Mouse (Mus musculus) central nervous system, embryonic 18 days (tissue): Measurements from ENCODE around the gene Ppp1r14b. TPM values are rescaled to one million over a fixed set of nuclear protein-coding genes. Genes with fewer than 3 reads are reported as not detected.

ENCODE experiments used
- polyA plus RNA-seq: library from polyadenylated mRNA; depleted of rRNA; stranded (reverse); fragments of >200 nt; gene quantifications from 2 replicates; pipeline ENCODE4 v1.2.3, GENCODE M21; 2012; rRNA removed

The Ppp1r14b gene
- 335 and 363 TPM in 2 replicates for polyA plus RNA-seq

GRCm38 (mm10) chr19:6974211-6975205, at the start of gene Ppp1r14b:
Ppp1r14b (plus strand) TSS chr19:6974968.

GRCm38 (mm10) chr19:6925307-6925573, 49.5 kb upstream of the Ppp1r14b start, which contains the start of gene Catsperz:
Catsperz (minus strand) TSS chr19:6925380.

GRCm38 (mm10) chr19:6934195-6934977, 40.4 kb upstream of the Ppp1r14b start, which contains the start of gene Kcnk4:
Kcnk4 (minus strand) TSS chr19:6934515.

GRCm38 (mm10) chr19:6941372-6942248, 33.2 kb upstream of the Ppp1r14b start, which contains the start of gene Bad:
Bad (plus strand) TSS chr19:6941861.

GRCm38 (mm10) chr19:6942249-6942691, 32.5 kb upstream of the Ppp1r14b start, which contains the start of gene Gpr137:
Gpr137 (minus strand) TSS chr19:6942480.

GRCm38 (mm10) chr19:6975537-6976521, 1.1 kb downstream of the Ppp1r14b start, which contains the start of gene Plcb3:
Plcb3 (minus strand) TSS chr19:6976470.

GRCm38 (mm10) chr19:6980381-6981093, 5.8 kb downstream of the Ppp1r14b start, which contains the start of gene Fkbp2:
Fkbp2 (minus strand) TSS chr19:6980501.

GRCm38 (mm10) chr19:6987061-6987903, 12.5 kb downstream of the Ppp1r14b start, which contains the start of gene Vegfb:
Vegfb (minus strand) TSS chr19:6987651.

GRCm38 (mm10) chr19:6992011-6992858, 17.5 kb downstream of the Ppp1r14b start, which contains the start of gene Dnajc4:
Dnajc4 (minus strand) TSS chr19:6992572.

GRCm38 (mm10) chr19:6996006-6996405, 21.2 kb downstream of the Ppp1r14b start, which contains the start of the genes Nudt22 and Trpt1:
Nudt22 (minus strand) TSS chr19:6996117.
Trpt1 (plus strand) TSS chr19:6996131.

GRCm38 (mm10) chr19:7019191-7019590, 44.4 kb downstream of the Ppp1r14b start, which contains the start of gene Fermt3:
Fermt3 (minus strand) TSS chr19:7019469.

Other genes starting within 250 kb of the Ppp1r14b start
- 11.6 and 12.8 TPM in 2 replicates for gene Rps6ka4, start 134.3 kb upstream of the Ppp1r14b start, polyA plus RNA-seq
- gene Ccdc88b, start 116.8 kb upstream of the Ppp1r14b start, polyA plus RNA-seq = 0.70 and 0.73 TPM in 2 replicates
- gene Trmt112, start 65.3 kb upstream of the Ppp1r14b start, polyA plus RNA-seq = 126 and 130 TPM in 2 replicates
- 225 and 266 TPM in 2 replicates for gene Prdx5, start 64.9 kb upstream of the Ppp1r14b start, polyA plus RNA-seq
- gene Esrra, start 53.2 kb upstream of the Ppp1r14b start, polyA plus RNA-seq = 34.4 and 35.8 TPM in 2 replicates
- 2.1 and 3.5 TPM in 2 replicates for gene Catsperz, start 49.6 kb upstream of the Ppp1r14b start, polyA plus RNA-seq
- gene Kcnk4, start 40.5 kb upstream of the Ppp1r14b start, polyA plus RNA-seq = 6.2 and 7.6 TPM in 2 replicates
- gene Bad, start 33.1 kb upstream of the Ppp1r14b start, polyA plus RNA-seq = 75.7 and 84.2 TPM in 2 replicates
- gene Gpr137, start 32.5 kb upstream of the Ppp1r14b start, polyA plus RNA-seq = 70.7 and 71.6 TPM in 2 replicates
- 19.4 and 21.4 TPM in 2 replicates for gene Plcb3, start 1.5 kb downstream of the Ppp1r14b start, polyA plus RNA-seq
- 93.3 and 98.7 TPM in 2 replicates for gene Fkbp2, start 5.5 kb downstream of the Ppp1r14b start, polyA plus RNA-seq
- gene Vegfb, start 12.7 kb downstream of the Ppp1r14b start, polyA plus RNA-seq = 34.7 and 47.7 TPM in 2 replicates
- 22.8 and 25.8 TPM in 2 replicates for gene Dnajc4, start 17.6 kb downstream of the Ppp1r14b start, polyA plus RNA-seq
- gene Nudt22, start 21.1 kb downstream of the Ppp1r14b start, polyA plus RNA-seq = 11.8 and 14.1 TPM in 2 replicates
- gene Trpt1, start 21.2 kb downstream of the Ppp1r14b start, polyA plus RNA-seq = 19.0 and 20.4 TPM in 2 replicates
- gene Fermt3, start 44.5 kb downstream of the Ppp1r14b start, polyA plus RNA-seq = 2.9 and 3.5 TPM in 2 replicates
- 142 and 148 TPM in 2 replicates for gene Stip1, start 65.0 kb downstream of the Ppp1r14b start, polyA plus RNA-seq
- 8.4 and 10.0 TPM in 2 replicates for gene Macrod1, start 81.8 kb downstream of the Ppp1r14b start, polyA plus RNA-seq
- 2.8 and 3.1 TPM in 2 replicates for gene Flrt1, start 130.8 kb downstream of the Ppp1r14b start, polyA plus RNA-seq
- gene Otub1, start 231.3 kb downstream of the Ppp1r14b start, polyA plus RNA-seq = 165 and 184 TPM in 2 replicates
- 639 and 643 TPM in 2 replicates for gene Cox8a, start 242.6 kb downstream of the Ppp1r14b start, polyA plus RNA-seq